Mouse (Mus musculus) cerebellum, adult 9-11 months (tissue): Measurements from ENCODE around the gene Slc4a2.
"Not testable (repeated sequence)": the region's sequence is repeated elsewhere in the genome, so short reads cannot be mapped to it uniquely, and the experiment has no call there.

Source experiments
- DNase-seq: peaks from one replicate; pipeline ENCODE4 v3.0.0; 2022

Slc4a2 gene

GRCm38 (mm10) chr5:24394165-24394894, 29.3 kb upstream of the Slc4a2 start:
- DNase-seq, result peak; percentile 98

- not testable (repeated sequence) for DNase-seq
Measured at GRCm38 (mm10) chr5:24396254-24396653, 27.4 kb upstream of the Slc4a2 start.

- no peak for DNase-seq
Measured at GRCm38 (mm10) chr5:24399686-24400085, 24.0 kb upstream of the Slc4a2 start.

GRCm38 (mm10) chr5:24400362-24400761, 23.3 kb upstream of the Slc4a2 start:
- peak; percentile 43 for DNase-seq

GRCm38 (mm10) chr5:24400911-24401605, 22.6 kb upstream of the Slc4a2 start:
- no peak for DNase-seq

GRCm38 (mm10) chr5:24401969-24402368, 21.7 kb upstream of the Slc4a2 start:
- DNase-seq, result no peak

GRCm38 (mm10) chr5:24404594-24405360, 18.9 kb upstream of the Slc4a2 start:
- no peak for DNase-seq

- DNase-seq, result no peak
Measured at GRCm38 (mm10) chr5:24405389-24405876, 18.2 kb upstream of the Slc4a2 start.

GRCm38 (mm10) chr5:24408651-24409050, 15.0 kb upstream of the Slc4a2 start:
- DNase-seq, result peak; percentile 44

GRCm38 (mm10) chr5:24409466-24409865, 14.2 kb upstream of the Slc4a2 start:
- no peak for DNase-seq

- no peak for DNase-seq
Measured at GRCm38 (mm10) chr5:24412063-24412462, 11.6 kb upstream of the Slc4a2 start.

GRCm38 (mm10) chr5:24413042-24413693, 10.5 kb upstream of the Slc4a2 start, which contains the start of gene Asic3:
TSS of gene Asic3 (plus strand) at chr5:24413392.
- no peak for DNase-seq

GRCm38 (mm10) chr5:24413938-24414337, 9.7 kb upstream of the Slc4a2 start:
- DNase-seq, result no peak

- DNase-seq, result peak; percentile 81
Measured at GRCm38 (mm10) chr5:24416222-24416736, 7.4 kb upstream of the Slc4a2 start.

- no peak for DNase-seq
Measured at GRCm38 (mm10) chr5:24417587-24417986, 6.0 kb upstream of the Slc4a2 start.

- no peak for DNase-seq
Measured at GRCm38 (mm10) chr5:24420381-24420780, 3.3 kb upstream of the Slc4a2 start.

- no peak for DNase-seq
Measured at GRCm38 (mm10) chr5:24424004-24424781, 556 bp downstream of the Slc4a2 start.

- DNase-seq, result peak; percentile 80
Measured at GRCm38 (mm10) chr5:24424861-24425411, 1.3 kb downstream of the Slc4a2 start.

GRCm38 (mm10) chr5:24425421-24426036, 1.9 kb downstream of the Slc4a2 start:
- peak; percentile 70 for DNase-seq

- no peak for DNase-seq
Measured at GRCm38 (mm10) chr5:24426037-24426432, 2.4 kb downstream of the Slc4a2 start.
